Mouse (Mus musculus) stomach, postnatal 0 days (tissue): ENCODE measurements around the gene Mpp6.

Experiments
- CTCF ChIP-seq: IDR thresholded peaks from 2 replicates; pipeline ENCODE4 v1.5.1; 2016; ENCODE audit warnings: antibody characterized with exemption, low read depth, mild to moderate bottlenecking, moderate library complexity
- EP300 ChIP-seq: optimal IDR thresholded peaks from 2 replicates; pipeline ENCODE3; 2016; ENCODE audit warnings: antibody characterized with exemption

DNA sequence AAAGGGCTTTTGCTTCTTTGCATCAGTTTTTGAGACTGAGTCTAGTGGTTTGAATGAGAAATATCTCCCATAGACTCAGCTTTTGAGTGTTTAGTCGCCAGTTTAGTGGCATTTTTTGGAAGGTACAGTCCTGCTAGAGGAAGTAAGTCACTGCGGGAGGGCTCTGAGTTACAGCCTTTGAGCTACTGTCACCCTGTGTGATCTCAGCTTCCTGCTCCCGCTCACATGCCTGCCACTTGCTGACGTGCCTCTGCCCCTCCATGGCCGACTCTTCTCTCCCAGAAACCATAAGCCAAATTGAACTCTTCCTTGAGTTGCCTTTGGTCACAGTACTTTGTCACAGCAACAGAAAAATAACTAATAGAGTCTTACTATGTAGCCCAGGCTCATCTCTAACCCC is 112.9 kb downstream of the Mpp6 start:
- no peak for TF ChIP-seq CTCF
- TF ChIP-seq EP300 = no peak
